Mouse (Mus musculus) brain, embryonic 14.5 days (tissue): Measurements from ENCODE around the gene Gcm2.

ENCODE experiments used
- CTCF ChIP-seq: fragments of 200-500 bp; IDR thresholded peaks from 2 replicates; pipeline ENCODE4 v1.5.1; 2012; ENCODE audit warnings: inconsistent platforms, mild to moderate bottlenecking, moderate library complexity, borderline replicate concordance; ENCODE audit not compliant: insufficient read depth, insufficient read length; ENCODE audit errors: extremely low read depth
- POLR2A ChIP-seq: fragments of 200-500 bp; IDR thresholded peaks from 2 replicates; pipeline ENCODE4 v1.6.1; 2012; ENCODE audit warnings: mild to moderate bottlenecking, inconsistent platforms, borderline replicate concordance; ENCODE audit not compliant: poor library complexity, insufficient read depth, insufficient read length, severe bottlenecking; ENCODE audit errors: extremely low read depth

DNA sequence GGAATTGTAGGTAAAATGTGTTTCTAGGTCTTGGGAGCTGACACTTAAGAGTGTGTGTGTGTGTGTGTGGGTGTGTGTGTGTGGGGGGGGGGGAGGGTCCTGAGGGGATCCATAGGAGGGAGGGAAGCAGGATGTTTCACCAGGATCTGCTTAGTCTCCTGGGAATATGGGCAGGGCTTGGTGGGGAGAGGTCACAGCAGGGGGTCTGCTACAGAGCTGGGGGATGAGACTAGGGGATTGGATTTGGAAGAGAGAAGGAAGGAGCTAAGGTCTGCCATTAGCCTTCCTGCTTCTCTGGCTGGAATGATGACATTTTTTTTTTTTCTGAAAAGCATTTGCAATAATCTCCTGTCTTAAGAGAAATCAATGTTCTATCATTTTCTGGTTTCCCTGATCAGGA is 22.1 kb downstream of the Gcm2 start:
- TF ChIP-seq POLR2A = no peak
- no peak for TF ChIP-seq CTCF
